Mouse (Mus musculus) macrophage (primary cell): ENCODE results near the gene Nol12. TPM values are rescaled to one million over a fixed set of nuclear protein-coding genes. Genes with fewer than 3 reads are reported as not detected.

Experiments used
- H3K27ac ChIP-seq: fragments of 350-480 bp; formaldehyde crosslinking; 2 replicates; pipeline ENCODE4 v1.9.0; 2021
- H3K36me3 ChIP-seq: fragments of 350-480 bp; formaldehyde crosslinking; 2 replicates; pipeline ENCODE4 v1.9.0; 2021; ENCODE audit errors: inconsistent target
- H3K4me3 ChIP-seq: fragments of 350-480 bp; formaldehyde crosslinking; 2 replicates; pipeline ENCODE4 v1.9.0; 2021; ENCODE audit errors: inconsistent target
- H3K79me2 ChIP-seq: fragments of 350-480 bp; formaldehyde crosslinking; 2 replicates; pipeline ENCODE4 v1.9.0; 2021; ENCODE audit errors: inconsistent target
- WGBS: methylation state at CpG from one replicate; pipeline ENCODE4 v1.1.7; 2026; ENCODE audit warnings: inconsistent platforms; ENCODE audit not compliant: missing documents; 5-methylcytosine and 5-hydroxymethylcytosine counted together
- polyA plus RNA-seq: library from polyadenylated mRNA; stranded (reverse); fragments of 250-400 nt; gene quantifications from 3 replicates; pipeline ENCODE4 v1.2.4, GENCODE M21; 2018; ENCODE audit warnings: inconsistent platforms

The Nol12 gene
- polyA plus RNA-seq, 1 experiment from 2014 or later = 18.5 TPM

DNA sequence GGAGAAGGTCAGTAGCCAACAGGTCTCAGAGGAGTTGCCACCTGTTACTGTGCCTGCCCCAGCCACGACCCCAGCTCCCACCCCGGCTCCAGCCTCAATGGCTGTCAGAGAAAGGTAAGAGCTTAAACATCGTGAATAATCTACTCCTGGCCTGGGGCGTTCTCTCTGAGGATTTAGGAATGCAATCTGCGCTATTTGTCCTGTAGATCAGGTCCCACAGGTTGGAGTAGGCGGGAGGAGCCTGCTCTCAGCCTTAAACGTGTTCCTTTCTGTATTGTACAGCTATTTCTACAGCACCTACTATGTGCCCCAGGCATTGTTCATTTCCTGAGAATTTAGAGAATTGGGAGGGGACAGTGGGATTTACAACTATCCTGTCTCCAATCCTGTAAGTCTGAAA is 26.3 kb upstream of the Nol12 start:
- no peak overlapping the region for H3K27ac ChIP-seq
- H3K79me2 ChIP-seq = no peaks in the 10 kb centered on the region; the same call in 1 of the 2 replicates
- peaks cover 86% of the 10 kb centered on the region for H3K36me3 ChIP-seq
- WGBS = 92% methylated on average over 7 of the region's 7 CpGs
- no peak overlapping the region for H3K4me3 ChIP-seq

DNA sequence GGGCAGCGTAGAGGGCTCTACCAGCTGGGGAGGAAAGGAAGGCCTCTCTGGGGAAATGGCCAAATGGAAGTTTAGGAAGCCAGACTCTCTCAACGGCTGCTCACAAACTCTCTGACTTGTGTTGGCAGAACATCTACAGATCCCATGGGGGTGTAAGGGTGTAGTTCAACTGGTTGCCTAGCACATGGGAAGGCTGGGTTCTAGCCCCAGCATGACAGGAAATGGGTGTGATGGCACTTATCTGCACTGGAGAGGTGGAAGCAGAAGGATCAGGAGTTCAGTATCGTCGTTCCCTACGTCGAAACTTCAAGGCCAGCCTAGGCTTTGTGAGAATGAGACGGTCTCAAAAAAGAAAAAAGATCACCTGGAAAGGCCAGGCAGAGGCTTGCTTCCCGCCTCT is 25.8 kb upstream of the Nol12 start:
- Histone ChIP-seq H3K36me3 (peaks cover 81% of the 10 kb centered on the region), H3K27ac (no peak overlapping the region), H3K79me2 (no peaks in the 10 kb centered on the region; the same call in 1 of the 2 replicates), H3K4me3 (no peak overlapping the region)
- 98% methylated on average over 8 of the region's 8 CpGs for WGBS

DNA sequence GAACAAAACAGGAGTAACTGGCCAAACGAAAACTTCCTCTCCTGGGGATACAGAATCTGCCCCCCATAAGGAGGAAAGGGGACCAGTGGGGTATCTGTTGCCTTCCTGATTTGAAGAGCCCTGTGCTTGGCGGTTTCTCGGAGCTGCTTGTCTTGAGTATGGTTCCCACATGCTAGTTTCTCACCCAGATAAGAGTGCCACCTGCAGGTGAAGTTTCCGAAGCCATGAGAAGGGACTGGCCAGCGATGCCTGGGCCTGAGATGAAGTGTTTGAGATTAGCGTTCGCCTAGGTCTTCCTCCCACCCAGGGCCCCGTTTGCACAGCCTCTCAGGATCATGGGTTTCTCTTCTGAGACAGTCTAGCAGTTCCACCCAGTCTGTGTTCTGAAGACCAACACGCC is 22.7 kb upstream of the Nol12 start:
- Histone ChIP-seq H3K4me3 (no peak overlapping the region), H3K36me3 (peaks cover 50% of the 10 kb centered on the region), H3K27ac (no peak overlapping the region), H3K79me2 (no peaks in the 10 kb centered on the region)
- 50% methylated on average over 9 of the region's 9 CpGs for WGBS

DNA sequence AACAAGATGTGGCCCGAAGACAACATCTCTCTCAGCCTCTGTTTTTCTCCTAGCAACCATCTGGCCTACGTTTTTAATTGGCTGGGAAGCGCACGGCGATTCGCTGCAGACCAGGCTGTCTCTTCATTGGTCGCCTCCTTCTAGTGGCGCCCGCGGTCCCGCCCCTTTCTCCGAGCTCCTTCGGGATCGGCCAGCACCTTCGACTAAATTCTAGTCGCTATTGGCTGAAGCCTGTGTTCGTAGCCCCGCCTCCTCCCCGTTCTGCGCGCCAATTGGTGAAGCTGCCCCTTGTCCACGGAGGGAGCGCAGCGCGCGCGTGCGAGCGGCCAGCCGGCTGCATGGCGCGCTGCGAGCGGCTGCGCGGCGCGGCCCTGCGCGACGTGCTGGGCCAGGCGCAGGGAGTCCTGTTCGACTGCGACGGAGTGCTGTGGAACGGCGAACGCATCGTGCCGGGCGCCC is 21.1 kb upstream of the Nol12 start, which contains the start of gene Pdxp:
Pdxp (plus strand) TSS at position 288 of the 459 bp plus-strand sequence.
- H3K27ac ChIP-seq = no peak within 1 kb of the TSS
- 4% methylated on average over 51 of the region's 51 CpGs for WGBS
- H3K36me3 ChIP-seq = peaks cover 34% of the 10 kb centered on the region
- no peaks in the 10 kb centered on the region for H3K79me2 ChIP-seq
- H3K4me3 ChIP-seq = no peak within 1 kb of the TSS

DNA sequence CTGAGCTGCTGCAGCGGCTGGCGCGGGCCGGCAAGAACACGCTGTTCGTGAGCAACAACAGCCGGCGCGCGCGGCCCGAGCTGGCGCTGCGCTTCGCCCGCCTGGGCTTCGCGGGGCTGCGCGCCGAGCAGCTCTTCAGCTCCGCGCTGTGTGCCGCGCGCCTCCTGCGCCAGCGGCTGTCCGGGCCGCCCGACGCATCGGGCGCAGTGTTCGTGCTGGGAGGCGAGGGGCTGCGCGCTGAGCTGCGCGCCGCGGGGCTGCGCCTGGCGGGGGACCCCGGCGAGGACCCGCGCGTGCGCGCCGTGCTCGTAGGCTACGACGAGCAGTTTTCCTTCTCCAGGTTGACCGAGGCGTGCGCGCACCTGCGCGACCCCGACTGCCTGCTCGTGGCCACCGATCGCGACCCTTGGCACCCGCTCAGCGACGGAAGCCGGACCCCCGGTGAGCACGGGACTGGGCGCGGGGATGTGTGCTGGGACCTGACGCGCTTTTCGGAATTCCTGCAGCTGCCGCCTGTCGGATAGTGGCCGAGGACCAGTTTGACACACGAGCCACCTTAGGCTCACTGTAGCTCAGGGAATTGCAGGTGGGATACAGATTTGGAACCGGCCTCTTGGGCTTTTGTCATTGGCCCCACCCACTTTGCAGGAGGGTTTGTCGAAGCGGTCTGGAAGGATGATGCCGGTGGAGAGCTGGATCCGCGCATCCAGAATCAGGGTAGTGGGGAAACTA is 20.5 kb upstream of the Nol12 start:
- Histone ChIP-seq H3K79me2 (no peaks in the 10 kb centered on the region), H3K27ac (no peak overlapping the region), H3K4me3 (no peak overlapping the region), H3K36me3 (peaks cover 28% of the 10 kb centered on the region)
- WGBS = 3% methylated on average over 65 of the region's 87 CpGs

DNA sequence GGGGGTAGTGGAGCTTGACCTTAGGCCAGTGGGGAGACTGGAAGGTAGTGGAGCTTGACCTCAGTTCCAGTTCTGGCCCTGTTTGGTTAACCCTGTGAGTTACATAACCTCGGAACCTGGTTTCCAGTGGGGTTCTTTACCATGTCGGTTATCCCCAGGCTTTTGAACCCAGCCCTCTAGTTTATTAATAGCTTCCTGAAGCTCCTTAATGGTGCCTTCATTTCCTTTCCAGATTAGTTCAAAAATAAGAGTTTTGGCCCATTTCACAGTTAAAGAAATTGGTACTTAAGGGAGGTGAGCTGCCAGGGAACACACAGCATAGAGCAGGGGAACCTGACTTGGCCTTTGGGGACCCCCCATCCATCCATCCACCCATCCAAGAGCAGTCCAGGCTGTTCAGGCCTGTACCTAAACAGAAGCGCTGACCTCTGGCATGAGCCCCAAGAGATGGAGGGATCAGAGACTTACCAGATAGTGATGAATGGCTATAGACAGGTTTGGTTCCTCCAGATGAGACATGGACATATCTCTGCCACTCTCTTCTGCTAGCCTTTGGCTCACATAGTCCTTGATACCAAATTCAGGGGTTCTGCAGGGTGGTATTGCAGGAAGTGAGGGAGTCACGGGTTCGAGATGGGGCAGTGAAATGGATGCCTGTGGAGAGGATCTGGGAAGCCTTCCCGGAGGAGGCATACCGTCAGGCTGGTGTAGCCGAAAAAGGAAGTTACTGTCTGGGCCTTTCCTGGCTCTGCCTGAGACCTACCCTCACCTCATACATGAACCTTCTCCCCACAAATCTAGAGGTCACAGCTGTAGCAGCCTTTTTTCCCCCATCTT is 19.7 kb upstream of the Nol12 start:
- WGBS = 42% methylated on average over 8 of the region's 8 CpGs
- Histone ChIP-seq H3K4me3 (no peak overlapping the region), H3K79me2 (no peaks in the 10 kb centered on the region), H3K27ac (no peak overlapping the region), H3K36me3 (peaks cover 20% of the 10 kb centered on the region)

DNA sequence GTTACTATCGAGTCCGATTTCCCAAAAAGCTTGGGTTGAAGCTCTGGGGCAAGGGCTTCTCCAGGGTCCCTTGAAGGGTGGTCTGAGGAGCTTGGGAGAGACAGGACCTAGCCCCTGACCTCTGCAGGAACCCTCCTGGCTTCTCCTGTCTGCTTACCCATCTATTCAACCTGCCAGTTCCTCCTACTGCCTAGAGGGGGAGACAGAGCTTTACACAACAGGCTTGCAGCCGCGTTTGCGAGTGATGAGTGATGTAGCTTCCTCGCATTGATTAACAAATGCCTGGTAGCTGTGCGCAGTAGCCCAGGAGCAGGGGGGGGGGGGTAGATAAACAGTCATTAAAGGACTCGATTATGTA is 19.1 kb upstream of the Nol12 start:
- Histone ChIP-seq H3K27ac (no peak overlapping the region), H3K79me2 (no peaks in the 10 kb centered on the region), H3K36me3 (peaks cover 14% of the 10 kb centered on the region), H3K4me3 (no peak overlapping the region)
- 13% methylated on average over 8 of the region's 8 CpGs for WGBS

DNA sequence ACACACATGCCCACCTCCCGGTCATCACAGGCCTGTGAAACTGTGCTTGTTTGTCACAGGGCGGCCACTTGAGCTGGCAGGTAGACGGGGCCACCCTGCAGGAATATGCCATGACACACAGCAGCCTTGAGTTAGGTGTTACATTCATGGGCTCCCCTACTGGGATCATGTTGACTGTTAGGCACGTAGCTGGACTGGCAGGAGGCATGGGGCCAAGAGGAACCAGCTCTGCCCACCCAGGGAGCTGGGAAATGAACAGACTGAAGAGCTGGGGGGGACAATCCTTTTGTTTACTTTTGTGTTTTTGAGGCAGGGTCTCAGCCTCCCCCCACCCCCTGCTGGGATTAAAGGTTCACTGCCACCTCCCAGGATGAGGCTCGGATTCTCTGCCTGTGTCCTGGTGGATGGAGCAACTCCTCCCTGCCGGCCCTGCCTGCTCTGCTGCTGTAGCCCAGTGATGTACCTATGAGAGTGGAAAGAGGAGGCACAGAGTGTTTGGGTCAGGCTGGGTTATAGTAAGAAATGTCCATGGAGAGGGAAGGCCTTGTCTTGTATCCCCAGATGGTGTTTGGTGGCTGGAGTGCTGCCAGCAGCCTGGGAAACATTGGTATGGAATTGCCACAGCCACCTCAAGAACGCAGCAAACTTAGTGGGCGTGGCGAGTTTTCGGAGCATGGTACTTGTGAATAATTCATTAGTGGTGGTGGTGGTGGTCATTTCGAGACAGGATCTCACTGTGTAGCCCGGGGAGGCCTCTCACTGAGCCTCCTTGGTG is 18.5 kb upstream of the Nol12 start:
- H3K4me3 ChIP-seq = no peak overlapping the region

DNA sequence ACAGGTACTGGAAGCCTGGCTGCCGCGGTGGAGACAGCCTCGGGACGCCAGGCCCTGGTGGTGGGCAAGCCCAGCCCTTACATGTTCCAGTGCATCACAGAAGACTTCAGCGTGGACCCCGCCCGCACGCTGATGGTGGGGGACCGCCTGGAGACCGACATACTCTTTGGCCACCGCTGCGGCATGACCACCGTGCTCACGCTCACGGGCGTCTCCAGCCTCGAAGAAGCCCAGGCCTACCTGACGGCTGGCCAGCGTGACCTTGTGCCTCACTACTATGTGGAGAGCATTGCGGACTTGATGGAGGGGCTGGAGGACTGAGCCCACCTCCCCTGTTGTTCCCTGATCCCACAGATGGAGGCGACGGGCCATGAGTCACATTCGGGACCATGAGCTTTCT is 16.6 kb upstream of the Nol12 start:
- Histone ChIP-seq H3K79me2 (no peaks in the 10 kb centered on the region), H3K36me3 (no peaks in the 10 kb centered on the region), H3K4me3 (no peak overlapping the region), H3K27ac (no peak overlapping the region)
- 93% methylated on average over 23 of the region's 23 CpGs for WGBS

More for the DNA sequence above, 18.5 kb upstream of the Nol12 start:
- H3K27ac ChIP-seq = no peak overlapping the region
- H3K36me3 ChIP-seq = peaks cover 9% of the 10 kb centered on the region
- WGBS = 88% methylated on average over 12 of the region's 12 CpGs
- H3K79me2 ChIP-seq = no peaks in the 10 kb centered on the region

DNA sequence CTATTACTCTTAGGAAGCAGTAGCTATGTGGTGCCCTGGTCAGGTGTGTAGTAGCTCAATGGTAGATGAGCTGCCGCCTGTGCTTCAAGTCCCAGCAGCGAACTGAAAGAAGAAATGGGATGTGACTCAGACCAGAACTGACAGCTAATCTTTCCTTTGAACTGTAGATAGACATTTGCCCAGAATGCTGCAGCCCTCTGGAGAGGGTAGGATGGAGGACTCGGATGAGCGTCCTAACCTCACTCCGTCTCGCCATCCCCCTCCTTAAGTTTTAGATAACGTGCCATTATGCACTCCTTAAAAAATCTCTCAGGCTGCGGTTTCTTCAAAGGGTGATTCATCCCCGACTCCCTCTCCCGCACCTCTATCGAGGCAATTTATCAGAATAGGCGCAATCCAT is 14.8 kb upstream of the Nol12 start:
- WGBS = 88% methylated on average over 12 of the region's 12 CpGs
- Histone ChIP-seq H3K36me3 (no peaks in the 10 kb centered on the region), H3K79me2 (no peaks in the 10 kb centered on the region), H3K4me3 (no peak overlapping the region), H3K27ac (no peak overlapping the region)

DNA sequence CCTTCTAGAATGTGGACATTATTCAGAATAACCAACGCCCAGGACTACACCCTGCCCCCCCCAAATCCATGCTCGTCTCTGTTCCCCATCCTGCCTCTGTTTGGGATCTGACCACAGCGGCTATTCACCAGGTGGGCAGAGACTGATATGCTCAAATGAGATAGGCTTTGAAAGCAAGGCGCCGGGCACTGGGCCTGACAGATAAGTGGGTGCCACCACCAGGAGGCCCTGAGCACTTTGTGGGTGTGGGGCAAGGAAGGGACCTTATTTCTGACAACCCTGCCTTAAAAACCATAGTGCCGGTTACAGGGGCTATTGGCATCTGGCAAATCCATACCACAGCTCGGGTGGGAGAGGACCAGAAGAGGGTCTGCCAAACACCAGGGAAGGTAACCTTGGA is 12.0 kb upstream of the Nol12 start:
- no peak overlapping the region for H3K27ac ChIP-seq
- H3K4me3 ChIP-seq = no peak overlapping the region
- H3K36me3 ChIP-seq = no peaks in the 10 kb centered on the region
- H3K79me2 ChIP-seq = peaks cover 15% of the 10 kb centered on the region
- 72% methylated on average over 7 of the region's 7 CpGs for WGBS

DNA sequence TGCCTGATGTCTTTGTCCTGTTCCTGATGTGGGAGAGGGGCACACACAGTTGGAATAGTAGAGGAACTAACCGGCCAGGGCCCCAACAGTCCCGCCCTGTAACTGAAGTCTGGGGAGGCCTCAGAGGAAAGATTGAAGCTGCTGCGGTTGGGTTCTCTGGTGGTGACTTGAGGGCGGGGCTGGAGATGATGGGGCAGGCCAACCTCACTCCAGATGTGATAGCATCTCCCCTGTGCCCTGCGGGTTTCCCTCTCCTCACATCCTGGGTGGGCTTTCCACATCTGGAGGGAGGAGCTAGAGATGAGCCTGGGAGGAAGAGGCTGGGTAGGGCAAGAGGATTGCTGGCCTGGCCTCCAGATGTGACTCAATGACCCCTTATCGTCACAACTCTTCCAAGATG is 11.1 kb upstream of the Nol12 start:
- no peak overlapping the region for H3K27ac ChIP-seq
- H3K4me3 ChIP-seq = no peak overlapping the region
- H3K36me3 ChIP-seq = no peaks in the 10 kb centered on the region
- 34% methylated on average over 5 of the region's 6 CpGs for WGBS
- H3K79me2 ChIP-seq = peaks cover 19% of the 10 kb centered on the region

DNA sequence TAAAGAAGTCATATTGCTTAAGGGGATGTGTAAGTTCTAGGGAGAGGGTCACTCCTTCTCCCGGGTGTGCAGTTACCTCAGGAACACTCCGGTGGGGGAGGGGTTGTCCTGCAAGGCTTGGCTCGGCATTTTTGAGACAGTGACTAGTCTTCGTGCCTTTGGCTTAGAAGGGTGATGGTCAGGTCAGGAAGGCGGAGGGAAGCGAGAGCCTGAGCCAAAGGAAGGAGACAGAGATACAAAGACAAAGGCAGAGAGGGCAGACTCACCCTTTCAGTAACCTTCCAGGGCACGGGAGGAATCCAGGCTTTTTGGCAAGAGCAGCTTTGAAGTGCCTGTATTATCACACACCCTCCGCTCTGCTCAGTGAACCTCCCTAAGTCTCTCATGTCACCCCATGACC is 9.6 kb upstream of the Nol12 start:
- Histone ChIP-seq H3K36me3 (peaks cover 10% of the 10 kb centered on the region; the same call in 1 of the 2 replicates), H3K27ac (no peak overlapping the region), H3K4me3 (no peak overlapping the region), H3K79me2 (peaks cover 20% of the 10 kb centered on the region)
- 87% methylated on average over 8 of the region's 8 CpGs for WGBS

DNA sequence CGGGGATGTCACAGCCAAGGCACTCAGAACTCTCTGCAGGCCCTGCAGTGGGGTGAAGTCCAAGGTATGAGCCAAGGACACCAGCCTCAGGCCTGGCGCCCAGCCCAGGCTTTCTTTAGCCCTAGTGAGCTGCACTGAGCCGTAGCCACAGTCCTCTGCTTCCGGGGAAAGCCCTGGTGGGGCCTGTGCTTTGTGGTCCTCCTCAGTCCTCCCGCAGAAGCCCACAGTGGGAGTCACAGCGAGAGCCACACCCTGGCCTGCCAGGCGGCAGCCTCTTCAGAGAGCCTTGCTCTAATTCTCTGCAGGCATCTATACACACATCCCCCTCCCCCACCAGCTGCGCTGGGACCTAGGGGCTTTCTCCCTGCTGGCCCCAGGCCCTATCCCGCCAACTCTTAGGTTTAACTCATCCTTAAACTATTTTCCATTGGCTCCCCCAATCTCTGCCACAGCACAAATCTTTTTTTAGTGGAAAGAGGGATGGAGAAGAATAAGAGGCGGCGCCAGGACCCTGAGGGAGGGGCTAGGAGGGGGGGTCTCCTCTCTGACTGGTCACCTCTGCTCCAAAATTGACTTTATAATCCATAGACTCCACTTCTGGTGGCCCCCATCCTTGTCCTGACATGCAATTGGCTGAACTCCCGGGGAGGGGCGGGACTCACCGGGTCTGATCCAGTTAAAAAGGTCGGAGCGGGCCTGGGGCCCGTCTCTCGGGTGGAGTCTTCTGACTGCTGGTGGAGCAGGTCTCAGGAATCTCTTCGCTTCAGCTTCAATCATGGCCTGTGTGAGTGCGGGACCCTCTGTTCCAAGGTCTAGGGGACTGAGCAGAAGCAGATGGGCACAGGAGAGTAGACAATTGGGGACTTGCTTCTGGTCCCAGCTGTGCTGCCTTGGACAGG is 8.5 kb upstream of the Nol12 start, which contains the start of gene Lgals1:
Lgals1 (plus strand) TSS at position 705 of the 899 bp plus-strand sequence.
- Histone ChIP-seq H3K36me3 (peaks cover 13% of the 10 kb centered on the region; the same call in 1 of the 2 replicates), H3K4me3 (peak within 1 kb of the TSS; percentile 88), H3K27ac (peak within 1 kb of the TSS; percentile 96), H3K79me2 (peaks cover 20% of the 10 kb centered on the region)
- WGBS = 11% methylated on average over 20 of the region's 20 CpGs
